Mouse (Mus musculus) gastrocnemius, adult 8-10 months (tissue): ENCODE measurements around the gene Pip5k1a. TPM values are rescaled to one million over a fixed set of nuclear protein-coding genes. Genes with fewer than 3 reads are reported as not detected.
"Not testable (repeated sequence)": the region's sequence is repeated elsewhere in the genome, so short reads cannot be mapped to it uniquely, and the experiment has no call there.

Source experiments
- DNase-seq, 2 experiments: peaks; one replicate each; pipeline ENCODE4 v3.0.0; 2022; ENCODE audit warnings: low spot score in 2 of 2
- total RNA-seq, 4 experiments: library from RNA; stranded (reverse); gene quantifications; 2 replicates each; pipeline ENCODE4 v1.2.4; 2022

Pip5k1a gene
- 10 to 100 TPM; 21.9 to 27.6 (median 24.7) TPM for total RNA-seq

DNA sequence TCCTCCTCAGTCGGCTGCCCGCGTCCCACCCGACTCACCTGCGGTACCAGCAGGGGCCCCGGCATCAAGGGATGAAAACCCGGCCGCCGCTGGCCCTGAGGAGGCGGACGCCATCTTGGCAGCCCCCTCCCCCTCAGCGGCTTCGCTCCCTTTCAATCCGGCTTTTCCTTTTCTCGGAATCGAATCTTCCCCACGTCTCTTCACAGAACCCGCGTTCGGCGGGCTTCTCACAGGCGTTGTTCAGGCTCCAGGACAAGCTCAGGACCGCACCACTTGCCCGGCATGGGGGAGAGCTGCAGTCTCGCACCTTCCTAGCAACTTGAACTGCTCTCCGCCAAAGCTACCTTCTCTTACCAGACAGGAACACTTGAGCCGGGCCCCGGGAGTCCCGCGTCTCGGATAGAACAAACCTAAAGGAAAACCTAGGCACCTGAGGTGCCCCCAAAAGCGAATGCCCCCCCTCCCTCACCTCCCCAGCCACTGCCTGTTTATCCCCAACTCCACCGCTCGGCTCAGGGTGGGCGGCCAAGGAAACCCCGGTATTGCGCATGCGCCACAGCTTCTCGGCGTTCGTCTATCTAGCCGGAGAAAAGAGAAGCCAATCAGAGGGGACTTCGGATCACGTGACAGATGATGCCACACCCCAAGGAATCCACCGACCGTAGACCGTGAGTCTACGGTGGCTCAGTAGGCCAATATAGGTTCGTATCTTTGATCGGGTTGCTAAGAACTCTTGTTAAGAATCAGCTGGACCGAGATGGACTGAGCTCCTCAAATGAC lies at the start of gene Pip5k1a:
Pip5k1a (minus strand) TSS at position 593 of the 780 bp plus-strand sequence.
- peak; percentile 92 to 96 for DNase-seq

DNA sequence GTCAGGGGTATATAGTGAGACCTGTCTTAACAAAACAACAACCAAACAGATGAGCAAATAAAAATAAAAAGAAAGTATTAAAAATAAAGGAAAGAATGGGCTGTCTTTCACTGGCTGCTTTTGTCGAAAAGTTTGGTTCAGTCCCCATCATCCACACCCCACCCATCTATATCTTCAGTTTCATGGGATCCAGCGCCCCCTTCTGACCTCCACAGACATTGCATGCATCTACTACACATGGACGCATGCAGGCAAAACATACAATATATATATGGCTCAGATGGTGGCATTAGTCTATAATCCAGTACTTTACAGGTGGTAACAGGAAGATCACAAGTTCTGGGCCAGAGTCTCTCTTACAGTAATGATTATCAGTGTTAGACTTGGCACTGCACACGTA lies 47.1 kb upstream of the Pip5k1a start:
- DNase-seq, result no peak

GRCm38 (mm10) chr3:95147924-95148323 lies 41.2 kb upstream of the Pip5k1a start:
- DNase-seq, result no peak

- DNase-seq, result peak; percentile 82 to 84
Measured at GRCm38 (mm10) chr3:95142617-95143011, 35.9 kb upstream of the Pip5k1a start.

DNA sequence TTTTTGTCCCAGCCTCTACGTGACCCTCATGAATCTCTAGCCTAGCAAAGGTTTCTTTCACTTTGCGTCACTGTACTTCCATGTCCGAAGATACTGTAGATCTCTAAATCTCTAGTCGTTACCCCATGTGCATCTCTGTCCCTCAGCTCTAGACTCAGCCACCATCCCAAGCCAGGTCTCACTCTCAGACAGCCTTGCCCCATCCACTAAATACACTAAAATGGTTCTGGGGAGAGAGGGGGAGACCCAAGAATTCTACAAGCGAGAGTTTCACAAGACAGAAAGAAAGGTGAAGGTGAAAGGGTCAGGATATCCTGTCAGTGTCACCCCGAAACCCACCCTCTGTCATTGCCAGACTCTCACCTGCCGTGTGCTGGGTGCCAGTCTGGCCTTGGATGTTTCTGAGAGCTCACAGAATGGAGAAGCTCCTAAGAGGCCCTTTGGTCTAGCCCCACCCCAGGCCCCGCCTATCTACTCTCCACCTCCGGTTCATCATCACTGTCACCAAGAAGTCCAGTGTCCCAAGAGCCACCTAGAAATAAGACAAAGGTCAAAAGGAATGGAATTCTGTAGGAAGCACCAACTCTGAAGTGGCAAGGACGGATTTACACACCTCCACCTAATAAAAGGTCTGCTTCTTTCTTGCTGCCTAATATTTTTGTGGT lies 35.4 kb upstream of the Pip5k1a start, which contains the start of gene Tnfaip8l2:
Tnfaip8l2 (minus strand) TSS at position 409 of the 665 bp plus-strand sequence.
- DNase-seq, result no peak

DNA sequence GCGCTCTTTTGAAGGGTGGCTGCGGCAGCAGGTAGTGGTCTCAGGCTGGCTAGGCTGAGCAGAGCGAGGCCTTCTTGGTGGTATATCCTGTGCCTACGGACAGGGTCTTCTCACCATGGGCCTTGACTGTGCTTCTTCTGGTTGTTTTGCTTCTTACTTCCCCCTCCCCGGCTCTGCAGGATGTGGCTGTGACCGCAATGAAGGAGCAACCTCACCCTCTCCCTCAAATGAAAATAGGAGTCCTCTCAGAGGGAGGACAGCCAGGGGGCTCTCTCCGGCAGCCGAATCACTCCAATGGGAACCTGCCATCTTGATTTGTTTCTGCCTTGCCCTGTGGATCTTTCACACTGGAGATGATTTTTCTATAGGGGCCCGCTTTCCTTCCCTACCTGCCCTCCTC lies 34.7 kb upstream of the Pip5k1a start:
- DNase-seq, result no peak

- DNase-seq, result no peak
Measured at GRCm38 (mm10) chr3:95140795-95141194, 34.1 kb upstream of the Pip5k1a start.

DNA sequence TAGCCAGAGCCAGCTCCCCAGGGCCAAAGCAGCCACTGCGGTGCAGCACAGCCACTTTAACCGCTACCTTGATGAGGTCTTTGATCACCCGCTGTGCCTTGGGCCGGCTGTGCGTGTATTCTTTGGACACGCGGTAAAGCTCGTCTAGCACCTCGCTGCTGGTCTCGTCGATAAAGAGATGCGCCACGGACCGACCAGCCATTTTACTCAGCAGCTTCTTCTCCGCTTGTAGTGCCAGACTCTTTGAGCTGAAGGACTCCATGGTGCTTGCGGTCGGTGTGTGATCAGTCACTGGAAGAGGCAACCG lies 33.5 kb upstream of the Pip5k1a start:
- no peak for DNase-seq

GRCm38 (mm10) chr3:95139586-95140288 lies 33.0 kb upstream of the Pip5k1a start:
- no peak for DNase-seq

DNA sequence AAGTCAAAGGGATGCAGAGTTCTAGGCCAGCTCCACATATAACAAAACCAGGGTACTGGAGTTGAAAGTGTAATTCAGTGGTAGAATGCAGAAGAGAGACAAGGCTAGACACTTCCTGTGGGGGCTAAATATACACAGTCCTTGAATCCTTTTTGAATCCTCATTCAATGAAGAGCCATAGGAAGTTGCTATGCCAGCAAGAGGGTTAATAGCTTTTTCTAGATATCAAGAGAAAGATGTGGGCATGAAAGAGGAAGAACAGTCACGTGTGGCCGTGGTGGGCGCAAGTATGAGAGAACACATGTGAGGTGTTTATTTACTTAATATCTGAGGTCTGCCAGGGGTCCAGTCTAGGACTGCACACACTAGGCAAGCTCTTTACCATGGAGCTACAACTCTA lies 29.6 kb upstream of the Pip5k1a start:
- no peak for DNase-seq

DNA sequence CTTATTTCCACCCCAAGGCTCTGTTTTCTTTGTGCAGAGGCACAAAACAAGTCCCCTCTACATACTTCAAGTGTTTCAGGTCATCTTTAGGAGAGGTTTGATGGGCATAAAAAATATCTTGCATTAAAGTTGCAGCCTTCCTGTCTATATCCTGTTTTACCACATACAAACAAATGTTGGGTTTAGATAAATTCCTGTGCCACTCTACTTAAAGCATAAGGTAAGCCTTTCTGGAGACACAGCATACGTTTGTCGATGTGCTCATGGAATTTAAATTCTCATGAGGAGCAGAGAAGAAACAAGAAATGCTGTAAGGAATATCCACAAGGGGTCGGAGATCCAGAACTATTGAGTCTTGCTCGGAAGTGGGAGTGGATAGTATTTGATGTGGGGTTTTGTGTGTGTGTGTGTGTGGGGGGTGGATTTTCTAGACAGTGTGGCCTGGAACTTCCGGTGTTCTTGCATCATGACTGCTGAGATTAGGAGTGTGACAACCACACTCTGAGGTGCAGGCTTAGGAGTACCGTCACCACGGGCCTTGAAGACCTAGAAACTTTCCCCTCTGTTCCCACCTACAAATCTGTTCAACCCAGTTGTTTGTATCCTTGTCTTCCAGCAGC lies 28.8 kb upstream of the Pip5k1a start:
- DNase-seq, result no peak

DNA sequence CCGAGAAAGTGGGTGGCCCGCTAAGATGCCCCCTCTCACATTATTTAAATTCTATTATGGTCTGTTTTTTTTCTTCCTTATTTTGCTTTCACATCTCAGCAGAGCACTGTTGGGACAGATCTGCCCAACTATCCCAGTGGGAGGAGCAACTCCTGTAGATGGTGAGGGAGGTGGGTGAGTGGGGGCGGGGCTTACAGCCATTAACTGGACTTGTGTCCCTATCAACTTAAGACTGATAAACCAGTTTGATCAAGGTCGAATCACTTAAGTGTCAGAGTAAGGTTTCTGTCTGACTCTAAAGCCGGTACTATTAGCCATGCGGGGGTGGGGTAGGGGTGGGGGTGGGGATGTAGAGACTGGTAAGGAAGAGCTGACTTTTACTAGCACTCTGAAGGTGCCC lies 28.3 kb upstream of the Pip5k1a start:
- DNase-seq, result peak in 1 of 2 experiments; percentile 61

DNA sequence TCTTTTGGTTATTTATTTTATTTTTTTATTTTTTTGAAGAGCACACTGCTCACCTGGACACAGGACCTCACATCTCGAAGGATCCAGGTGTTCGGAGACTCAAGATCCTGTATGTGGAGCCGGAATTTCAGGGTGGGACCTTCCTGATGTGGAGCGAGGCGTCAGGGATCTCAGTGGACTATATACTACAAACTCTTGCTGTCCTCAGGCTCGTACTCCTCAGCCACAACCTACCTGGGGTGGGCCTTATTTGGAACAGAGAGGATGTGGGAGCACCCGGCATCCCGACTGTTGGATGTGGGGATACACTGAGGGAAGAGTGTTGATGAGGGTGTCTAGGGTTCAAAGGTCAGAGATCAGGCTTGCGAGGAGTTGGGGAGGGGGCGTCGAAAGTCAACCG lies 27.4 kb upstream of the Pip5k1a start:
- DNase-seq, result not testable (repeated sequence)

GRCm38 (mm10) chr3:95133680-95134101 lies 27.0 kb upstream of the Pip5k1a start, which contains the start of the genes Scnm1 and Lysmd1:
Gene Scnm1, minus strand, starts transcription at chr3:95134011.
Gene Lysmd1, plus strand, starts transcription at chr3:95134088.
- DNase-seq, result peak; percentile 87 to 88

DNA sequence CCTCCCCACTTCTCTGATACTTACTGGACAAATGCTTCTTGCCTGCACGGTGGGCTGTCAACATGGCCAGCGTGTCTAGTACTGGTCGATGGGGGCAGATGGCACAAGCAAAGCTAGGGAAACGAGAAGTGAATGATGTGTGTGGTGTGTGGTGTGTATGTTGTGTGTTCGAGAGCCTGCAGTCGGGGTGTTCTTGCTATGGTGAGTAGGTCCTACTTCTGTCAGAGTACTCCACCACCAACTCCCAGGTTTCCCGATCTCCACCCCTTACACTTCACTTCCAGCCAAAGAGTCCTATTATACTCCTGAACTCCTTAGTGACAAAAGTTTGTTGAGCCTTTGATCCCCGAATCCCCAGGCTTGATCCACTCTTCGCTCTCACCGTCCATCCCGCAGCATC lies 26.4 kb upstream of the Pip5k1a start:
- no peak for DNase-seq

DNA sequence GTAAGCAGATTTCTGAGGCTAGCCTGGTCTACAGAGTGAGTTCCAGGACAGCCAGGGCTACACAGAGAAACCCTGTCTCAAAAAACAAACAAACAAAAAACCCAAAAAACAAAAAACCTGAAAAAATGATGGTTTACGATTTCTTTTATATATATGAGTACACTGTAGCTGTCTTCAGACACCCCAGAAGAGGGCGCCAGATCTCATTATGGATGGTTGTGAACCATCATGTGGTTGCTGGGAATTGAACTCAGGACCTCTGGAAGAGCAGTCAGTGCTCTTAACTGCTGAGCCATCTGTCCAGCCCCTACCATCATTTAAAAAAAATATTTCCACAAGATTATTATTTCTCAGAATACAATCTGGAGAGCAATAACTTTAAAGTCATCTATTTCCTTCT lies 25.7 kb upstream of the Pip5k1a start:
- not testable (repeated sequence) for DNase-seq

- DNase-seq, result peak in 1 of 2 experiments; percentile 62
Measured at GRCm38 (mm10) chr3:95130081-95130480, 23.4 kb upstream of the Pip5k1a start.

DNA sequence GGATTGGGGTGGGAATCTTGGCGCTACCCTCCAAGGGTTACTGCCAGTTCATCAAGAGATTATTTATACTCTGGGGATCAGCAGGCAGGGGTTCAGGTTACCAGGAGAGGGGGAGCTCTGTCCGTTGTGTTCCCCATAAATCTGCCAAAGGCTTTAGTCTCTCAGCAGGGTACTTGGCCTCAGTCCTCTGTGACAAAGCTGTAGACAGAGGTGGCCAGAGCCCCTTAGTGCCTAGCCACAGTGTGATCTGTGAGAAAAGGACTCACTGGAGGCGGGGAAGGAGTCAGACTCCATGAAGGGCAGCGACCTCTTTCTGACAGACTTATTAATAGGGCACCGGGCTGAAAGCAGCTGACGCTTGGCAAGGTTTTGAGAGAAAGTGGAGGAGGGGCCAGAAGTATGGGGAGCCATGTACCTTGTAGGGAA lies 22.5 kb upstream of the Pip5k1a start:
- peak; percentile 69 to 81 for DNase-seq

GRCm38 (mm10) chr3:95124972-95125371 lies 18.2 kb upstream of the Pip5k1a start:
- DNase-seq, result peak; percentile 79 to 82

- DNase-seq, result peak; percentile 73 to 75
Measured at GRCm38 (mm10) chr3:95124246-95124645, 17.5 kb upstream of the Pip5k1a start, which contains the start of gene Tmod4. Gene Tmod4, plus strand, starts transcription at chr3:95124476.

- no peak for DNase-seq
Measured at GRCm38 (mm10) chr3:95121580-95121979, 14.8 kb upstream of the Pip5k1a start.
